Mouse (Mus musculus): ENCODE measurements around the gene Rsad1. TPM values are rescaled to one million over a fixed set of nuclear protein-coding genes. Genes with fewer than 3 reads are reported as not detected.
A peak's percentile ranks its signal among the peaks of the same experiment; 100 is the strongest.

Rsad1 gene
- 5.9 and 8.0 TPM in 2 replicates for polyA plus RNA-seq (2014; fragmentation: Nextera tagmentation; extraction: Ambion mirVana)

DNA sequence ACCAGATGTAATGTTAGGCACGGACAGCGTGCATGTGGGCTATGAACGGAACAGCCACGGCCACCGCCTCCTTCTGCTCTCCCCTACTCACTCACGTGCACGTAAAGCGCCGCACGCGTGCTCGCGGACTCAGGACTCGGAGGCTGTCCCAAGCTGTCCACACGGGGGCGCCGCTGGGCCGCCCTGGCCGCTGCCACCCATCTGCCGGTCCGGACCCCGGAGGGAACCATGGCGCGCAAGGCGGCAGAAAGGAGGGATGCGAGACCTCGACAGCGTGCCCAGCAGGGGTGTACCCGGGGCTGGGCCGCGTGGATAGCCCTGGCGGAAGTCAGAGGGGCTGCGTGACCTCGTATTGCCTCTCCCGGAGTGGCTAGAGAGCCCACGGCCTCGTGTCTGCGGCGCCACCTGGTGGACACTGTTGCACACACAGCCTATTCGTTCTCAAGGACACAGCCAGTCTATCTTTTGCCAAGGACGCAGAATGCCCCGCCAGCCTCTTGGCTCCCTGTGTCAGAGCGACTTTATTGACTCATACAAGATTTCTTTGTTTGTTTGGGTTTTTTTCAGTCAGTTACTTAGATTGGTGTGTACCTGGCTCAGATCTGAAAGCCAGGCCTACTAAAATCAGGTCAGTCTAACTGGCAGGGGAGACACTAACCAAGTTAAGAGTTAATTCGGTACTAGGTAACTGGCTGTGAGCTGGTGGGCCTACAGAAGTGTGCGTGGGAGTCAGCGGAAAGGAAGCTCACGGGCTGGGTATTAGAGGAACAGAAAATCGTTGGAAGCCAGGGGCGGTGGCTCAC, at the start of gene Rsad1:
Rsad1 (minus strand) TSS at position 368 of the 803 bp plus-strand sequence.
- WGBS = 4% methylated on average over 49 of the region's 49 CpGs
- peak within 1 kb of the TSS; percentile 92 for H3K4me2 ChIP-seq (ENCODE audit: low read length)
- H3K9ac ChIP-seq (replicated peaks; ENCODE audit: low read length) = peak within 1 kb of the TSS; percentile 64
- H3K4me3 ChIP-seq (replicated peaks; ENCODE audit: low read depth, low read length) = peak within 1 kb of the TSS; percentile 57
- peak within 1 kb of the TSS; percentile 79 for H3K27ac ChIP-seq (replicated peaks; ENCODE audit: low read depth, low read length)
- peaks cover 4% of the 10 kb centered on the region for H3K4me1 ChIP-seq (ENCODE audit: control insufficient read depth, insufficient read depth, low read length)
- DNase-seq = peak; percentile 97
- peak; percentile 89 for ATAC-seq (ENCODE audit: low FRiP score, low TSS enrichment)
- H3K27me3 ChIP-seq (ENCODE audit: control insufficient read depth, insufficient read depth, low read length) = no peaks in the 10 kb centered on the region
- H3K9me3 ChIP-seq (ENCODE audit: control insufficient read depth, low read length) = no peaks in the 10 kb centered on the region
- no peaks in the 10 kb centered on the region for H3K36me3 ChIP-seq (ENCODE audit: control insufficient read depth, insufficient read depth, low read length)

- peaks cover 12% of the 10 kb centered on the region for H3K4me1 ChIP-seq (ENCODE audit: control insufficient read depth, insufficient read depth, low read length)
- WGBS = 84% methylated on average over 6 of the region's 6 CpGs
- DNase-seq (no peak), ATAC-seq (ENCODE audit: low FRiP score, low TSS enrichment) (no peak)
- H3K4me3 ChIP-seq (replicated peaks; ENCODE audit: low read depth, low read length) = no peak overlapping the region
- H3K4me2 ChIP-seq (ENCODE audit: low read length) = no peak overlapping the region
- no peak overlapping the region for H3K9ac ChIP-seq (replicated peaks; ENCODE audit: low read length)
- H3K27me3 ChIP-seq (ENCODE audit: control insufficient read depth, insufficient read depth, low read length) = no peaks in the 10 kb centered on the region
- H3K36me3 ChIP-seq (ENCODE audit: control insufficient read depth, insufficient read depth, low read length) = no peaks in the 10 kb centered on the region
- no peak overlapping the region for H3K27ac ChIP-seq (replicated peaks; ENCODE audit: low read depth, low read length)
- H3K9me3 ChIP-seq (ENCODE audit: control insufficient read depth, low read length) = no peaks in the 10 kb centered on the region
Observed at GRCm38 (mm10) chr11:94598437-94599120, 49.5 kb upstream of the Rsad1 start.

DNA sequence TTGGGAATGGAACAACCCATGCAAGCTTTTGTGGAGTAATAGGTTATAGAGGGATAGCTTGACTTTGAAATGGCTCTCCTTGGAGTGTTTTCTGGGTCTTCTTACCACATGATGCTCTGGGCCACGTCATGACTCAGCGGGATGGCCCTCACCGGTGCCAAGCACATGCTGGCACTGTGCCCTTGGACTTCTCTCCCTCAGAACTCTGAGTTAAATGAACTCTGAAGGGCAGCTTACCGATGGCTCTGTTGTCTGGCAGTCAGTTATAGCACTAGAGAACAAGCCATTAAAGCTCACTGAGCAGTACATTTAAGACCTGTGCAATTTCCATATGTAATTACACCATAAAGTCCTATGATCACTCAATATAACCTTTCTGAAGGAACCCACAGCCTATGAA, 48.3 kb upstream of the Rsad1 start:
- Histone ChIP-seq H3K4me1 (ENCODE audit: control insufficient read depth, insufficient read depth, low read length) (peaks cover 11% of the 10 kb centered on the region), H3K27ac (replicated peaks; ENCODE audit: low read depth, low read length) (no peak overlapping the region), H3K4me3 (replicated peaks; ENCODE audit: low read depth, low read length) (no peak overlapping the region), H3K4me2 (ENCODE audit: low read length) (no peak overlapping the region), H3K9ac (replicated peaks; ENCODE audit: low read length) (no peak overlapping the region), H3K27me3 (ENCODE audit: control insufficient read depth, insufficient read depth, low read length) (no peaks in the 10 kb centered on the region), H3K36me3 (ENCODE audit: control insufficient read depth, insufficient read depth, low read length) (no peaks in the 10 kb centered on the region), H3K9me3 (ENCODE audit: control insufficient read depth, low read length) (no peaks in the 10 kb centered on the region)
- ATAC-seq (ENCODE audit: low FRiP score, low TSS enrichment) (no peak), DNase-seq (no peak)
- 89% methylated on average over 4 of the region's 4 CpGs for WGBS

DNA sequence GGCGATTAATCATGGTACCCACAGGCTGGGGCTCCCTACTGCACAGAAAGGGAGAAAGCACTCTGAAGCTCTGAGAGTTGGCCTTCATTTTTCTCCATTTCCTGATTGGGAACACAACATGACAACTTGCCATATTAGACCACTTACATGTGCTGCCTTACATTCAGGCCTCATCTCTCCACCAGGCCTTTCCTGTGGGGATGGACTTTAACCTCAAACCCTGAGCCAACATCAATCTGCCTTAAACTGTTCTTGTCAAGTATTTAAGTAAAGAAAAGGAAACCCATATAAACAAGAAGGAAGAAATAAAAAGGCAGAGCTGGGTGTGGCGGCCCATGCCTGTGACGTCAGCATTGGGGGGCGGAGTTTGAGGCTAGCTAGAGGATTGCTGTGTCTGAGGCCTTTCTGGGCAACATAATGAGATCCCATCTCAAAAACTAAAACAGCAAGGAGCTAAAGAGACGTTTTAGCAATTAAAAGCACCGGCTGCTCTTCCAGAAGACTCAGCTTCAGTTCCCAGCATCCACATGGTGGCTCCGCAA, 47.3 kb upstream of the Rsad1 start:
- no peak for ATAC-seq (ENCODE audit: low FRiP score, low TSS enrichment)
- no peak overlapping the region for H3K4me2 ChIP-seq (ENCODE audit: low read length)

DNA sequence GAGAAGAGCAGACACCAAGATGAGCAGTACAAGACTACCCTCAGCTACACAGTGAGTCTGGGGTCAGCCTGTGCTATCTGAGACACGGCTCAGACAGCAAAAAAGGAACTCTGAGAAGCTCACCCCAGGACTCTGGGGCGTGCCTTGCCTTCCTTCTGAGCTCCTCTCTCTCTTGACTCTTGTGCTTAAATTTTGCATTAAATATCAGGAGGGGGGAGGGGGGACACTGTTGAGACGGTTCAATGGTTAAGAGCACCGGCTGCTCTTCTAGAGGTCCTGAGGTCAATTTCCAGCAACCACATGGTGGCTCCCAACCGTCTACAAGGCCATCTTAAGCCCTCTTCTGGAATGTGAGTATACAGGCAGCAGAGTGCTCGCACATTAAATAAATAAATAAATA, 38.5 kb upstream of the Rsad1 start:
- no peak overlapping the region for H3K4me2 ChIP-seq (ENCODE audit: low read length)
- no peak overlapping the region for H3K9ac ChIP-seq (replicated peaks; ENCODE audit: low read length)
- no peak overlapping the region for H3K27ac ChIP-seq (replicated peaks; ENCODE audit: low read depth, low read length)
- 70% methylated on average over 6 of the region's 6 CpGs for WGBS
- no peaks in the 10 kb centered on the region for H3K27me3 ChIP-seq (ENCODE audit: control insufficient read depth, insufficient read depth, low read length)
- H3K4me1 ChIP-seq (ENCODE audit: control insufficient read depth, insufficient read depth, low read length) = no peaks in the 10 kb centered on the region
- H3K9me3 ChIP-seq (ENCODE audit: control insufficient read depth, low read length) = no peaks in the 10 kb centered on the region
- no peak overlapping the region for H3K4me3 ChIP-seq (replicated peaks; ENCODE audit: low read depth, low read length)
- H3K36me3 ChIP-seq (ENCODE audit: control insufficient read depth, insufficient read depth, low read length) = no peaks in the 10 kb centered on the region
- DNase-seq (no peak), ATAC-seq (ENCODE audit: low FRiP score, low TSS enrichment) (no peak)

More for the DNA sequence above, 47.3 kb upstream of the Rsad1 start:
- H3K27me3 ChIP-seq (ENCODE audit: control insufficient read depth, insufficient read depth, low read length) = no peaks in the 10 kb centered on the region
- H3K4me1 ChIP-seq (ENCODE audit: control insufficient read depth, insufficient read depth, low read length) = peaks cover 1% of the 10 kb centered on the region; the same call in 1 of the 2 replicates
- H3K27ac ChIP-seq (replicated peaks; ENCODE audit: low read depth, low read length) = no peak overlapping the region
- WGBS = 70% methylated on average over 7 of the region's 7 CpGs
- H3K36me3 ChIP-seq (ENCODE audit: control insufficient read depth, insufficient read depth, low read length) = no peaks in the 10 kb centered on the region
- DNase-seq = no peak
- no peak overlapping the region for H3K4me3 ChIP-seq (replicated peaks; ENCODE audit: low read depth, low read length)
- H3K9me3 ChIP-seq (ENCODE audit: control insufficient read depth, low read length) = no peaks in the 10 kb centered on the region
- no peak overlapping the region for H3K9ac ChIP-seq (replicated peaks; ENCODE audit: low read length)

- ATAC-seq (ENCODE audit: low FRiP score, low TSS enrichment) (no peak), DNase-seq (no peak)
- no peaks in the 10 kb centered on the region for H3K27me3 ChIP-seq (ENCODE audit: control insufficient read depth, insufficient read depth, low read length)
- no peaks in the 10 kb centered on the region for H3K4me1 ChIP-seq (ENCODE audit: control insufficient read depth, insufficient read depth, low read length)
- no peak overlapping the region for H3K4me2 ChIP-seq (ENCODE audit: low read length)
- no peaks in the 10 kb centered on the region for H3K9me3 ChIP-seq (ENCODE audit: control insufficient read depth, low read length)
- H3K27ac ChIP-seq (replicated peaks; ENCODE audit: low read depth, low read length) = no peak overlapping the region
- H3K4me3 ChIP-seq (replicated peaks; ENCODE audit: low read depth, low read length) = no peak overlapping the region
- H3K9ac ChIP-seq (replicated peaks; ENCODE audit: low read length) = no peak overlapping the region
- H3K36me3 ChIP-seq (ENCODE audit: control insufficient read depth, insufficient read depth, low read length) = no peaks in the 10 kb centered on the region
- 95% methylated on average over 9 of the region's 9 CpGs for WGBS
Observed at GRCm38 (mm10) chr11:94585091-94585490, 36.0 kb upstream of the Rsad1 start.

DNA sequence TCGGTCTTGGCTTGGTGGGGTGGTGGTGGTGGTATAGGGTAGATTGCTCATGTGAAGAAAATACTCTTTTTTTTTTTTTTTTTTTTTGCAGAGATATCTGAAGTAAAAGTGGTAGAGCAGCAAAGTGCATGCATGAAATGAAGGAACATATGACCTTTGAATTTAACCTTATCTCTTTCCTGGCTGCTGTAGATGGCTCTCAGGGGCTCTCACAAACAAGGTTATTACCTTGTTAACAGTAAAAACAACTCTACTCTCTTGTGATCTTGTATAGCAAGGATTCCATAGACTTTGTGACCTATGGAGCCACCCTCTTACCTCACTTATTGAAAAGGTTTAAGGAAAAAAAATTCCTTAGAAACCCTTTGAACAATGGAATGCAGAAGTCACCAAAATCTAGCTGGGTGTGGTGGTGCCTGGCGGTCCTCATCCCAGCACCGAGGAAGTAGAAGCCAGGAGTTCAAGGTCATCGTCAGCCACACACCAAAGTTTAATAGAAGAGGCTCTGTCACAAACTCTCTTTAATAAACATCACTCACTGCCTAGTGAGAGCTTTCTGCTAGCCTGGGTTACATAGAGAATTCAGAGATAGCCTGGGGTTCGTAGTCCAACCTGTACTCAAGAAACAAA, 31.2 kb upstream of the Rsad1 start:
- Histone ChIP-seq H3K27me3 (ENCODE audit: control insufficient read depth, insufficient read depth, low read length) (no peaks in the 10 kb centered on the region), H3K4me3 (replicated peaks; ENCODE audit: low read depth, low read length) (no peak overlapping the region), H3K4me1 (ENCODE audit: control insufficient read depth, insufficient read depth, low read length) (no peaks in the 10 kb centered on the region), H3K4me2 (ENCODE audit: low read length) (no peak overlapping the region), H3K9ac (replicated peaks; ENCODE audit: low read length) (no peak overlapping the region), H3K36me3 (ENCODE audit: control insufficient read depth, insufficient read depth, low read length) (no peaks in the 10 kb centered on the region), H3K27ac (replicated peaks; ENCODE audit: low read depth, low read length) (no peak overlapping the region), H3K9me3 (ENCODE audit: control insufficient read depth, low read length) (no peaks in the 10 kb centered on the region)
- DNase-seq (no peak), ATAC-seq (ENCODE audit: low FRiP score, low TSS enrichment) (no peak)
- 91% methylated on average over 5 of the region's 5 CpGs for WGBS

DNA sequence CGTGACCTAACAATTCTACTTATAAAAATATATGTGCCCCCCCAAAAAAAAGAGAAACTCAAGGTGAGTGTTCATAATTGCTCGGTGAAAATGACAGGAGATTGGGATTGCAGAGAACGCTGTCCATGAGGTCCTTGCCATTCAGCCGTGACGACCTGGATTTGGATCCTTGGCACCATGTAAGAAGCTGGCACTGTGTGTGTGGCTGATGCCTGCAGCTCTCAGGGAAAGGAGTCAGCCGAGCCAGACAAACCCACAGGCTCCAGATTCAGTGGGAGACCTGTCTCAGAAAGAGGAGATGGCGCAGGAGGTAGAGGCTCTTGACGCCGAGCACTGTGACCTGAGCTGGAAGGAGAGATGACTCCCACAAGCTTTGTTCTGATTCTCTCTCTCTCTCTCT, 27.3 kb upstream of the Rsad1 start:
- ATAC-seq (ENCODE audit: low FRiP score, low TSS enrichment) (no peak), DNase-seq (no peak)
- H3K27me3 ChIP-seq (ENCODE audit: control insufficient read depth, insufficient read depth, low read length) = no peaks in the 10 kb centered on the region
- H3K4me3 ChIP-seq (replicated peaks; ENCODE audit: low read depth, low read length) = no peak overlapping the region
- H3K36me3 ChIP-seq (ENCODE audit: control insufficient read depth, insufficient read depth, low read length) = no peaks in the 10 kb centered on the region
- no peaks in the 10 kb centered on the region for H3K4me1 ChIP-seq (ENCODE audit: control insufficient read depth, insufficient read depth, low read length)
- H3K9me3 ChIP-seq (ENCODE audit: control insufficient read depth, low read length) = no peaks in the 10 kb centered on the region
- WGBS = 91% methylated on average over 9 of the region's 9 CpGs
- H3K9ac ChIP-seq (replicated peaks; ENCODE audit: low read length) = no peak overlapping the region
- no peak overlapping the region for H3K4me2 ChIP-seq (ENCODE audit: low read length)
- H3K27ac ChIP-seq (replicated peaks; ENCODE audit: low read depth, low read length) = no peak overlapping the region

All from midbrain, embryonic 14.5 days (tissue).